Mouse (Mus musculus): Measurements from ENCODE around the gene Ric1.
"Not testable (repeated sequence)": the region's sequence is repeated elsewhere in the genome, so short reads cannot be mapped to it uniquely, and the experiment has no call there.

Ric1 gene

DNA sequence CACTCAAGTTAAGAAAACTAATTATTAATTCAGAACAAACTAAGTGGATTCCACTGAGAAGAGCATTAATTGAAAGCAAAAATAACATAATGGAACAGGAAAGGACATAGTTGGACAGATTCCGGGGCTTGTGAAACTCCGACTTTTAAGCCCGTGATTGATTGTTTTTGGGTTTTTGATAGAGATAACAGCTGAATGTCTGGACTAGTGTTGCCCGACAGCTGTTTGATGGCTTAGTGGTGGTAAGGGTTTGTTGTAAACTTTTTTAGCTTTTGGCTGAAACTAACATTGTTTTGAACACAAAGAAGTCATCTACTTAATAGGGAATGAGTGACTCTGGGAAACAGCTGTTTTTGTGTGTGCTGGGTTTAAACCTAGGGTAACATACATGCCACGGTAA lies 11.9 kb downstream of the Ric1 start:
- DNase-seq = no peak

DNA sequence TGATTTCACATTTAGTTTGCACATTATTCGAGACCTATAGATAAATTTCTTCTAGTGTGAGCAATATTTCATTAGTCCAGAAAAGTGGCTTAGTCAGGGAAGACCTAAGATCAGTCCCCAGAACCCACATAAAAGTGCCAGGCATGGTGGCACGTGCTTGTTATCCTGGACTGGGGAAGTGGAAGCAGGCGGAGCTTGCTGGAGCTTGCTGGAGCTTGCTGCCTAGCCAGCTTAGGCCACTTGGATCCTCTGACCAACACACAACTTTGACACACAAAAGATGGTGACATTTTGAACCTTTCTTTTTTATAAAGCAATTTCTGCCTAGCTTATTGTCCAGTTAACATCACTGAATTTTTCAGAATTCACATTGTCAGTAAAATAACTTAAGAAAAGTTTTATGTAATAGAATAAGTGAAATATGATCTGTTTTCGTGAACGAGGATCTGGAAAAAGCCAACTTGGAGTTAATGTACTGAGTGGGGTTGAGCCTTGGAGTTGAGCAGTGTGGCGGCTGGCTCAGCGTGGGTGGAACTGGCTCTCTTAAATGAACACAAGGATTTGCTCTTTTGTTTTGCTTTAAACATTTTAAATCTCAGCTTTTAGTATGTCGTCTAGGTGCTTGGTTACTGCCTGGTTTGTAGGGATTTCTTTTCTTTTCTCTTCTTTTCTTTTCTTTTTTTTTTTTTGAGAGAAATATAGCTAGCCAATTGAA lies 20.3 kb downstream of the Ric1 start:
- peak in 1 of 2 experiments; percentile 24 for DNase-seq

DNA sequence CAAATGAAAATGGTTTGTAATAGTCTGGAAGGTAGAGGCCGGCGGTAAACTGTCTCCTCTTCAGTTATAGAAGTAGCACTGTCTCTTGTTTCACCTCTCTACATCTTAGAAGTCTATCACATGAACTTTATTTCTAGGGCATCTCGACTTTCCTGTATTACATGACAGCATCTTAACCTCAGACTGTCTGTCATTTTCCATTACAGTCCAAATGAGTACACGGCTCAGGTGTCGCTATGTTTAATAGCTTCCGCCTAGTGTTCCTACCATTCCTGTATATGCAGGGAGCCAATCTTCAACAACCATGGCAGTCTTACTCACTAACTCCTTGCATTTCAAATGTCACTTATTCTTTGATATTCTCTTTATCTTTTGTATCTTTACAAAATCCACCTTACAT lies 21.9 kb downstream of the Ric1 start:
- no peak for DNase-seq

DNA sequence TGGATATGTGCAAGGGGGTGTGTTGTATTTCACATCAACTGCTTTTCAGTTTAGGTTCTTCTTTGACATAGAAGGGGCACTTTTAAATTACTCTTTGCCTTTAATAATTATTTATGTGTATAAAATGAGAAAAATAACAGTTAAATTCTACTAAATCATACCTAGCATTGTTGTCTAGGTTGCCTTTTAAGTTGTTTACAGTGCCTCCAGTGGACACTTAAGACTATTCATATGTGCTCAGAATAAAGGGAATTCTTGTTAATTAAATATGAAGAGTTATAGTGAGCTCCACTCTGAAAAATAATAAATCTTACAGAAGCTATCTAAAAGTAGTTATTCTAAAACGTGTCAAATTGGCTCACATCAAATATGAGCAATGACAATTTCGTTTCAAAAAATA lies 28.5 kb downstream of the Ric1 start:
- no peak for DNase-seq

DNA sequence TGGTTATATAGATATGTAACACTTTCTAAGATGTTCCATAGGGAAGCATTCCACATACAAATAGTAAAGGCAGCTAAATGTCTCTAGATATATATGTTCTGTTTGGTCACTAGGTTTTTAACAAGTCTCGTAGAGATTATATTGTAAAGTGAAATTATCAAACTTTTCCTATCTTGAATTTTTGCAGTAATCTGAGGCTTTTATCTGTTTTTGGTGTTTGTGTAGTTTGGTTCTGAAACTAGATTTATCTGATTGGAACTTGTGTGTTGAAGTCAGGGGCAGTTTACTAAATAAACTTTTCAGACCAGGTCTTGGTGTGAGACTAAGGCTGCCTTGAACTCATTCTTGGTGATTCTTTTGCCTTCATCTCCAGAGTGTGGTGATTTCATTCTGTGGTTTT lies 29.0 kb downstream of the Ric1 start:
- no peak for DNase-seq

DNA sequence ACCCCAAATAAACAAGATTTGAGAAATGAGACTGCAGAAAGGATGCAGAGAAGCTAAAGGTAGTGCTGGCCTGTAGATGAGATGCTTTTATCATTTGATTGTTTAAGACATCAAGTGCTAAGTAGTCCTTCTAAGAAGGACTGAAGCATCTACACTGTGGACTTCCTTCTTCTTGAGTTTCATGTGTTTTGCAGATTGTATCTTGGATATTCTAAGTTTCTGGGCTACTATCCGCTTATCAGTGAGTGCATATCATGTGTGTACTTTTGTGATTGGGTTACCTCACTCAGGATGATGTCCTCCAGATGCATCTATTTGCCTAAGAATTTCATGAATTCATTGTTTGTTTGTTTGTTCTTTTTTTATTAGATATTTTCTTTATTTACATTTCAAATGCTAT lies 29.9 kb downstream of the Ric1 start:
- not testable (repeated sequence) for DNase-seq

DNA sequence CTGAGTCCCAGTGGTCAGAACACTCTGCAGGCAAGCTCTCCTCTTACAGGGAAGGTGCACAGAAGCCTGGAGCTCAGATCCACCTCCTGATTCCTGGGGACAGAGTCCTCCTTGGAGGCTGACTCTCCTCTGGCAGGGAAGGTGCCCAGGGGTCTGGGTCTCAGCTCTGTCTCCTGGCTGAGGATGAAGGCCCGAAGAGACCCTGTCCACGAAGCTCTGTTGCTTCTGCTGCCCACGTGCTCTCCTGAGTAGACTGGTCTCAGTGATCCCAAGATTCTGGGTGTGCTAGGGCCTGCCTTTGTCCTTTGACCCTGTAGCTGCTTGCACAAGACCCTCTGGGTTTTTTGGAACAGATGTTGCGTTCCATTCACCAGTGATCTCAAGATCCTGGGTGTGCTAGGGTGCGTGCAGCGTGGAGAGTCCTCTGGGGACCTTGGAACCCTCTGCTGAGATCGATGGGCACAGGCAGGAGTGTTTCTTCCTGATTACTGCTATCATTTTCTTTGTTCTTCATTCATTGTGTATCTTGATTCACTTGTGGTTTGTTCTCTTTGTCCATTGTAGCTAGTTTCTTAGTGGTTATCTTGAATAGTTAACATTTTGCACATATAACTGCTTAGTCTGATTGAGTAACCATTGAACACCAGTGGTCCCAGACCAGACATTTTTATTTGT lies 35.2 kb downstream of the Ric1 start:
- not testable (repeated sequence) for DNase-seq

DNA sequence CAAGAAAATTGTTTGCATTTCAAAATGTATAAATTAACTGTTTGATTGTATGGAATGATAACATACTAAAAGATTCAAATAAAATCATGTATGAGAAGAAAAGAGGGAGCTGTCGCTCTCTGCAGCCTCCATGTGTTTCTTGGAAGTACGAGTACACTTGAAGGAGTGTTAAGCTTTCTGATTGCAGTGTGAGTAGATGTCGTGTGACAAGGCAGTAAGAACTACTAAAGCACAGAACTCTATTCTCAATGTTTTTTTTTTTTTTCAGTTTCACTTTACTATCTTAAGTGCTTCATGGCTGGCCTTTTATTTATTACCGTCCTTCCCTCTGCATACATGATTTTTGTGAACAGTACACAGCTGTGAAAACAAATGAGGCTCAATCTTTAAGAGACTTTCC lies 40.1 kb downstream of the Ric1 start:
- no peak for DNase-seq

DNA sequence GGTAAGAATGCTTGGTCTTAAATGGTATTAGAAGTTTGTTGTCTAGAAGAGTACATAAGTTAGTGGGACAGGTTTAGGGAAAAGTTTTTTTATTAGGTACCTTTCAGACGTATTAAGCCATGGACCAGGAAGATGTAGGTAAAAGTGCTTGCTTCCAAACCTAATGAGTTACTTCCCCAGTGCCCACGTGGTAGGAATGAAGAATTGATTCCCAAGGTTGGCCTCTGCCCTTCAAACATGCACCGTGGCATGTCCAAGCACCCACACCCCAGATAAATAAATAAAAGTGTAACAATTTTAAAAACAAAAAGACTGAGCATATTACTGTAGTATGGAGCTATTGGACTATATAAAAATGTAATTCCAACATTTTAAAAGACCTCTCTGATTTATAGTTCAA lies 40.5 kb downstream of the Ric1 start:
- no peak for DNase-seq

DNA sequence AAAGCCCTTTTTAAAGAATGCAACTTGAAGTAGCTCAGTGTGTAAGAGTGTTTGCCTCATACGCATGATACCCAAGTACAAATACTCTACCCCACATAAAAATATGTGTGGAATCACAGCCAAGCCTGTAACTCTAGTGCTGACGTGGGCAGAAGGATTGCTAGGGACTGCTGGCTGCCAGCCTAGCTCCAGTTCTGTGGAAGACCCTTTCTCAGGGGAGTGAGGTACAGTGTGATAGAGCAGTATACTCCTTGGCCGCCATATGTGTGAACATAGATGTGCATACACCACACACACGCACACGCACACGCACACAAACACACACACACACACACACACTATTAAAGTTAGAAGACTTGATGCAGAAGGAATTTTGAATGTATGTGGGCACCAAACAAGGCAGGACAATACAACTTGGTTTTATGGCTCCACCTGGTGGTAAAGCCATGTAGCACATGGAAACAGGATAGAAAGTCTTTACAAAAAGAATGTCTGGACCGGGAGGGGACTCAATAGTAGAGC lies 41.2 kb downstream of the Ric1 start:
- peak; percentile 67 to 72 for DNase-seq

DNA sequence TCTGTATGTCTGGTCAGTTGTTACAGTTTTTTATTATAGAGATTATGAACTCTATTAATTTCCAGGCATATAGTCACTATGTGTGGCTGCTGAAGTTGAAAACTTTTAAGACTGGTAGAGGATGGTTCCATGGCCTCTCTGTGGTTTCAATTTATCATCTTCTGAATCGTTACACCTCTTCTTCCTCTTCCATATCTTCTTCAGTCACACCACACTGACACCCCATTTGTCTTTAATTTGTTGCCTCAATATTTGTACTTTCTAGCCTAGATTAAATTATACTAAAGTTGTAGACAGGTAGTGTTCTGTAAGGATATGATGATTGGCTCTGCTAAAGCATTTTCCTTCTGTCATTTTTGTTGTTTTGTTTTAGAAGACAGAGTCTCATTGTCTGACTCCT lies 44.4 kb downstream of the Ric1 start:
- no peak for DNase-seq

DNA sequence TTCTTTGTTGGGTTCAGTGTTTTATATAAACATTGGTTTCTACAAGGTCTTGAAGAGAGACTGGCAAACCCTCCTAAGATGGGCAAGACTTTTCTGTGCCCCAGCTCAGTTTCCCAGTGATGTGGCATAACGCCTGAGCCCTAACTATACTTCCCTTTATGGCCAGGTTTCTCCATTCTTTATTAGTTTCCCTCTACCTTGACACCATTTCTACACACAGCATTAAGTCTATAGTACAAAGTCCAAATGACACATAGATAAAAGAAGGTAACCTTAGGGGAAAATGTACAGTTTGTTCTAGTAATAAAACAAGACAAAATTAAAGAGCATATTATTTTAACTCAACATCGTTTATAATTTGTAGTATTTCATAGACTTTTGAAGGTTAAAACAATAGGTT lies 60.4 kb downstream of the Ric1 start:
- DNase-seq = no peak

DNA sequence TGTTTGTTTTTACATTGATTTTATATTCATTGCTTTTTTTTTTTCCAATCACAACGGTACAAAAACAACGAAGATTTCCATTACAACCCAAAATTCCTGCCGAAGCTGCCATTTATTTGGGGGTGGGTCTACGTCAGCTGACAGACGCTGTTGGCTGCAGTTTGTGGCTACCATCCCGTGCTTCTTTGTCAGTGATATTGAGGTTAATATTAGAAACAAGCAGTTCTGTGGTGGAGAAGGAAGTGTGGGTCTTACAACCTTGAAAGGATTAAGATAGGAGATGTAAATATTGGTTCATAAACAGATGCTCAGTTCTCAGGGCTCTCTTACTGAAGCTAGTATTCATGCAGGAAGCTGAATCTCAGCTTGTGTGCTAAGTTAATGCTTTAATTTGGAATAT lies 61.7 kb downstream of the Ric1 start:
- DNase-seq = no peak

DNA sequence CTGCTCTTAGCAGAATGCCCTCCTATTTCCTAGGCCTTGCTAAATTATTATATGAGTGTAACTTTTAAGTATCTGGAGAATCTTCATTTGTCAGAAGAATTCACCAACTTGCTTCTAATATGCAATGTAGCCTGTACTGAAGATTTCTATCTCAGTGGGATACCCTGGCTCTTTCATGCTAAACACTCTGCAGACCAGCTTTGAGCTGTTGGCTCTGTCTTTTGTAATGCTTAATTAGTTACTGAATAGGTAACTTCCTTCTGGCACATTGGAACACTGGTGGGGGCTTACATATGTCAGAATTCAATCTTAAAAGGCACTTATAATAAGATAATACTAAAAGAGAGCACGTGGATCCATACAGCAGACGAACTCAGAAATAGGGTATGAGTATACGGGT lies 71.7 kb downstream of the Ric1 start:
- not testable (repeated sequence) for DNase-seq

DNA sequence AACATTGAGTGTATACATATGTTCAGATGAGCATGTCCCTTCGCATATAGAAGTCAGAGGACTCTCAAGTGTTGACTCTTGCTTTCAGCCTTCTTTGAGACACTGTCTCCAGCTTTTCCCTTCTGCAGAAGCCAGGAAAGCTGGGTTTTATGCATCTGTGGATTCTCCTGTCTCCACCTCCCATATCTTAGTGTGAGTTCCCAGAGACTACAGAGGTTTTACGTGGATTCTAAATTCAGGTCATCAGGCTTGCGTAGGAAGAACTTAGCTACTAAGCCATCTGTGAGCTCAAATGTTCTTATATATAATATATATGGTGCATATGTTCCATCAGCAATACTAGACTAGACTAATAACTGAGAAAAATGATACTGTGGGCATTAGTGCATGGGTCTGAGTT lies 74.2 kb downstream of the Ric1 start:
- no peak for DNase-seq

DNA sequence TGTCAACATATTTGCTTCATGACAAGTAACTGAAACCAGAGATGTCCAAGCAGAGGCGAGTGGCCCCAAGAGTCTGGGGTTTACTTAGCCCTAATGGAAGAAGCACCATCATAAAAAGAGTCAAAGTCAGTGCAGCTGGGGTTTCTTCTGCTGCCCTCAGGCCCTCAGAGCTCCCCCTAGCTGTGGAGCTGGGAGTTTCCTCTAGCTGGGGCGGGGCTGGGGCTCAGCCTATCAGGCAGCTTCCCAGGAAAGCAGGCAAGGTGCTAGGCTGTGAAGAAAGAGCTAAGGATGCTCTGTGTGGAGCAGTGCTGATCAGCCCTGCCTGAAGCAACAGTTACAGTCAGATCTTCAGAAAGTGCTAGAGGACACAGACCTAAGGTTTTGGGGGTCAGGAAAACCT lies 74.9 kb downstream of the Ric1 start:
- no peak for DNase-seq

DNA sequence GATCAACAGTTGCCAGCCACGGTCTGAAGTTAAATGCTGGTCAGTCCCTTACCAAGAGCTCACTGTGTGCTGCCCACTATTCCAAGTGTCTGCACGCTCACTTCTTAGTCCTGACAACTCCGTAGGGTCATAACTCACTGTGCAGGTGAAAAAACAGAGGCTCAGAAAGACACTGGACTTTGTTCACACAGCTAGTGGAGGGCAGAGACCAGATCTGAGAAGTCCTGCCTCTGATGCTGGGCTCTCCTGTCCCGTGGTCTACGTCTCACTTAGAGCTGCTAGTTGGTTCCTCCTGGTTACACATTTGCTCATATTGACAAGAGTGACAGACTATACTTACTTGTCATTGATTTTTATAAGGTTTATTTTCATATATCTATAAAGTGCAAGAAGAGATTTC lies 76.9 kb downstream of the Ric1 start:
- no peak for DNase-seq

DNA sequence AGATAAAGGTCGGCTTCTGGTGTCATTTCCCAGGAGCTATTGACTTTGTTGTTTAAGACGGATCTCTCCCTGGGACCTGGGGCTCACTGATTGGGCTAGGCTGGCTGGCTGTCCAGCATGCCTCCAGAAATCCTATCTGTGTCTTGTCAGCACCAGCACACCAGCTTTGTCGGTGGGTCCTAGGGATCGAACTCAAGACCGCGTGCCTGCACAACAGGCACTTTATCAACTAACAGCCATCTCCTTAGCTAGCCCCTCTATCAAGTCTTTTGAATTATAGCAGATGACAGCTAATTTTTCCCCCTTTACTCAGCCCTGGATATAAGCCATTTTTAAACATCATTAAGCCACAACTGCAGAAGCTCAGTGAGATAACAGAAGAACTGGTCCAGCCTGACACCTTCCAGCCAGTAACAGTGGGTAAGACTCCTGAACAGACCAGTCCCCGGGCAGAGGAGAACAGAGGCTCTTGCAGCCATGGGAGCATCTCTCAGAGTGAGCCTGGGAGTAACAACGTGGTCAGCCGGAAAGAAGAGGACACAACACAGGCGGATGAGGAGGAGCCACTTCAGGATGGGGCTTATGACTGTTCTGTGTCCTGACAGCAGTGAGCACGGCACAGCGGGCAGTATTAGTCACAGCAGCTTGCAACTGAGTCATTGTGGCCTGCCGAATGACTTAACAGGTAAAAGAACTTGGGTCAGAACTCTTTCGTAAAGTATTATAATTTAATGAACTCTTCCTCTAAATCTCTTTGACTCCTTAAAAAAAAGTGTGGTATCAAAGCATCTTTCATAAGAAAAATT lies 81.7 kb downstream of the Ric1 start:
- DNase-seq = no peak

DNA sequence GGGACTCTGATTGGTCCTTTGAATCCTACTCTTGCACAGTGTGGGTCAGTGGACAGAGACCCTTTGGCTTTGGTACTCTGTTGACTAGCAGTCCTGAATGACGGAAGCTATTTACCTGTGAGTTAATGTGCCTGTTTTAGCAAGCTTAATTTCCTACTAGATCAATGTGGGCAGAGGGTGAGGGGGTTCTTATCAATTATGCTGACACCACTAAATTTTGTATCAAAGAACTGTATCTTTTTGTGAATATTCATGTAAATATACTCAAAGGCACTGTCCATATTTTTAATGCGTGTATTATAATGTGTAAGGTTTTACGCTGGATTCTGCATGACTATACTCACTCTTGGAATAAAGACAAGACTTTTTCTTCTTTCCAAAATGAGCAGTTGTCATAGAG lies 82.6 kb downstream of the Ric1 start:
- DNase-seq = no peak

DNA sequence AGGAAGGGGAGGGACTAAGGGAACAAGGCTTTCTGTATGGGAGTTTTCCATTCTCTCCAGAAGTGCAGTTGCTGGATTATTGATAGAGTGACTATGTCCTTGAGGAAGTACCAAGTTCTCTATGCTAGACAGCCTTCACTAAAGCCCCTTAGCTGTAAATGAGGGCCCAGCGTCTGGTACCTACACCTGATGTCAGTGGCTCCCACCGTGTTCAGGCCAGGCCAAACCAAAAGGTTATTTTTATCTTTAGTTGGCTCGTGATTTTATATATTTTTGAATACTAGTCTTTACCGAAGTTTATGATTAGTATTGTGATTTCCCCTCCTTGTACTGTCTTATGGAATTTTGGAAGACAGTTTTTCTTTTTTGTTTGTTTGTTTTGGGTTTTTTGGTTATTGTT lies 85.4 kb downstream of the Ric1 start:
- DNase-seq = no peak

DNA sequence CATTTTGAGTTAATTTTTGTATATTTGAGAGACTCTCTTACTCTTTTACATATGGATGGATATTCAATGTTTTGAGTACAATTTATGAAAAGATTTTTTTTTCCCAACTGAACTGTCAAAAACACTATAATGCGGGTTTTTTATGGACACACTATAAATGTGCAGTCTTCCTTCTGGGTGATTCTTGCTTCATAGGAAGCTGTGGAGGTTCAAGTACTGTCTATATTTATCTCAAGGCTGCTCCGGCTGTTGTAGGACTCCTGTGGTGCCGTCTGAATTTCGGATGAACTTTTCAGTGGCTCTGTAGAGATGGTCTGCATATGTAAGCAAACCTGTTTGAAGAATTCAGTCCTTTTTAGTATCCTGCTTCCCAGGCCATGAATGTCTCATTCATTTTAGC lies 86.1 kb downstream of the Ric1 start:
- no peak for DNase-seq

DNA sequence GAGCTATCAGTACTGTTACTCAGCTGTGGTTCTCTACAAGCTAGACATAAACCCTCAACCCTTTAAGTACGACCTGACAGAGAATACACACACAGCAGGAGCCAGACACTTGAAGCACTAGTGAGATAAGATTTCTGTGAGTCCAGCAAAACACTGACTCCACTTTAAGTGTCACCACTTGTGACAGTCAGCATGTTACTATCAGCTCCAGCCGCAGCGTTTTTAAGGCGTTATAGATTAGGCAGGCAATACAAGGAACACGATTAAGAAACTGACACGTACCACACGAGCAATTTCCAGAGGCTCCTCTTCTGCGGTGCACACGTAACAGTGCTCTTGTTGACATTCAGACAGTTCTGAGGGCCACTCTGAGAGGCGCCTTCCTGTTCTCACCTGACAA lies 88.8 kb downstream of the Ric1 start:
- no peak for DNase-seq

DNA sequence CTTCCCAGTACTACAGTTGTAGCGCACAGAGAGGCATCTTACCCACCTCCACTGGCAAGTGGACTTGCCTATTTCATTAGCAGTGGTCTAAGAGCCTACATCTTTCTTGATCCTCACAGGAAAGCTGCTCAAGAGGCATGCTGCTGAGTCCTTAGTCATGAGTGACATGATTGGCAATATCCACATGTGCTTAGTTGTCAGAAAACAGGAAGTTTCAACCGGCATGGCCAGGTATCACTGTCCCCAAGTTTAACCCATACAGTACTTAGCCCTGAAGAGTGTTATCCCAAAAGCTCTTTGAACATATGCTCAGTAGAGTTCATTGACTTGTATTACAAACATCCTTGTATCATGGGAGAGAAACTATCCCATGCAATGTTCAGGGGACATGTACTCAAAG lies 90.0 kb downstream of the Ric1 start:
- no peak for DNase-seq

DNA sequence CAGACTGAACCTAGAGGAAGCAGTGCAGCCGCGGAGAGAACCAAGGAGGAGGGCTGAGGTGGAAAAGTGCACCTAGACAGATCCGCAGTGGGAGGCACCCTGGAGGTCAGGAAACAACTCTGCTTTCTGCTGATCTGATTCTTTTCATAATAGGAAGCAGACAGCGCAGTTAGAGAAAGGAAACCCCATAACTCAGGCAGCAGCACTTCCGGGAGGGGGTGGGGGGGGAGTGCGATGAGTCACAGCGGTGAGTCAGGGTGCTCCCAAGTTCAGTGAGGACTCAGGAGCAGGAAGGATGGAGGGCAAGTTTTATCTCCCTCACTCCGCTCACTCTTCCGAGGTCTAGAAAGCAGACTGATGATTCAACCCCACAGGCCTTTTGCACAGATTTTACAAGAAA lies 119.0 kb downstream of the Ric1 start:
- DNase-seq = peak; percentile 25 to 41

Measured in kidney, postnatal 4 days (tissue).